Mouse (Mus musculus) thymus, adult 2 months (tissue): ENCODE data around the gene Smg8. TPM values are rescaled to one million over a fixed set of nuclear protein-coding genes. Genes with fewer than 3 reads are reported as not detected.

ENCODE experiments used
- DNase-seq: peaks from one replicate; pipeline ENCODE4 v3.0.0; 2021
- H3K27ac ChIP-seq: fragments of 200-500 bp; 2 replicates; pipeline ENCODE4 v1.5.1; 2012; ENCODE audit warnings: low read length, control low read depth; ENCODE audit not compliant: control insufficient read depth, insufficient read depth
- H3K27me3 ChIP-seq: fragments of 200-500 bp; 2 replicates; pipeline ENCODE4 v1.6.1; 2012; ENCODE audit warnings: mild to moderate bottlenecking, low read length, moderate library complexity, mixed read lengths; ENCODE audit not compliant: control insufficient read depth, insufficient read depth
- H3K36me3 ChIP-seq: fragments of 200-500 bp; 2 replicates; pipeline ENCODE4 v1.6.1; 2012; ENCODE audit warnings: mild to moderate bottlenecking, low read length, moderate library complexity; ENCODE audit not compliant: control insufficient read depth, insufficient read depth
- H3K4me1 ChIP-seq: fragments of 200-500 bp; replicated peaks from 2 replicates; pipeline ENCODE4 v1.6.1; 2012; ENCODE audit warnings: low read length; ENCODE audit not compliant: control insufficient read depth, insufficient read depth
- H3K4me3 ChIP-seq: fragments of 200-500 bp; 2 replicates; pipeline ENCODE4 v1.5.1; 2012; ENCODE audit warnings: mild to moderate bottlenecking, low read length, control low read depth, moderate library complexity; ENCODE audit not compliant: control insufficient read depth, insufficient read depth
- CTCF ChIP-seq: fragments of 200-500 bp; IDR thresholded peaks from 2 replicates; pipeline ENCODE4 v1.5.1; 2012; ENCODE audit warnings: mild to moderate bottlenecking, control low read depth, low read length, moderate library complexity, borderline replicate concordance; ENCODE audit not compliant: control insufficient read depth, poor library complexity, insufficient read depth; ENCODE audit errors: extremely low read depth
- POLR2A ChIP-seq: fragments of 200-500 bp; IDR thresholded peaks from 2 replicates; pipeline ENCODE4 v1.6.1; 2012; ENCODE audit warnings: mild to moderate bottlenecking, low read length, control low read depth, moderate library complexity; ENCODE audit not compliant: control insufficient read depth, poor library complexity, insufficient read depth; ENCODE audit errors: extremely low read depth
- WGBS: fragments of 180-500 bp; shearing (Covaris S2); methylation state at CpG from one replicate; pipeline ENCODE4 v1.1.7; 2018; 5-methylcytosine and 5-hydroxymethylcytosine counted together
- polyA plus RNA-seq: library from polyadenylated mRNA; depleted of rRNA; stranded (reverse); fragments of >200 nt; gene quantifications from 2 replicates; pipeline ENCODE4 v1.2.3, GENCODE M21; 2012; rRNA removed

Smg8 gene
- 13.8 and 14.1 TPM in 2 replicates for polyA plus RNA-seq

DNA sequence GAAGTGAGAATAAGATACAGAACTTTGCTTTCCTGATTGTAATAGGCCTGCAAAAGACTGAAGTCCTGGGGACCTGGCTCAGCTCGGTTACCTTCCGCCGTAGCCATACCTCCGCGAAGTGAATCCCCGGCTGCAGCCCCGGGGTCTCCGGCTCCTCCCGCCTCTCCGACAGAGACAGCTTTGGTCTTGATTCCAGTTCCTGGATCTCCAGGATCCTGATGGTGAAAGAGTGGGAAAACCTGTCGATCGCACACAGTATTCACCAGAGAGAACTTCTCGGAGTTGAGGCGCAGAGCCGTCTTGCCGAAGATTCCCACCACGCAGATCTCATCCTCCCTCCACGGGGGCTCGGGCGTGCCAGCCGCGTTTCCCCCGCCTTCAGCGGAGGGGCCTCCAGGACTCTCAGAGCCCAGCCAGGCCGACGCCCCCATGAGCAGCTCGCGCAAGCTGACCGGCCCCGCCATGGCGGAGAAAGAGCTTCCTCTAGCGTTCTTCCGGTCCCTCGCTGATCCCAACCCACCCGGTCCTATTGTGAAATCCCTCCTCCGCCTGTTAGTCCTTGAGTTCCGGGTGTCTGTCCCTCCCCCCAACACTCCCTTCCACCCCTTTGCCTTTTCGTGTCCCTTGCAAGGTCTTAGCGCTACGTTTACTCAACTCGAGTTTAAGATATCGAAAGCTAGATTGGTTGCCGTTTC lies at the start of gene Smg8:
TSS of gene Smg8 (minus strand) at position 485 of the 695 bp plus-strand sequence.
- under 1% methylated on average over 43 of the region's 43 CpGs for WGBS
- H3K4me1 ChIP-seq, result peaks cover 13% of the 10 kb centered on the region
- H3K36me3 ChIP-seq, result peaks cover 6% of the 10 kb centered on the region
- DNase-seq, result peak; percentile 76
- no peak within 1 kb of the TSS for H3K27ac ChIP-seq
- peak; percentile 59; the same call in 1 of the 2 replicates for TF ChIP-seq POLR2A
- no peak; the same call in 1 of the 2 replicates for TF ChIP-seq CTCF
- H3K4me3 ChIP-seq, result peak within 1 kb of the TSS; percentile 81
- no peaks in the 10 kb centered on the region for H3K27me3 ChIP-seq

DNA sequence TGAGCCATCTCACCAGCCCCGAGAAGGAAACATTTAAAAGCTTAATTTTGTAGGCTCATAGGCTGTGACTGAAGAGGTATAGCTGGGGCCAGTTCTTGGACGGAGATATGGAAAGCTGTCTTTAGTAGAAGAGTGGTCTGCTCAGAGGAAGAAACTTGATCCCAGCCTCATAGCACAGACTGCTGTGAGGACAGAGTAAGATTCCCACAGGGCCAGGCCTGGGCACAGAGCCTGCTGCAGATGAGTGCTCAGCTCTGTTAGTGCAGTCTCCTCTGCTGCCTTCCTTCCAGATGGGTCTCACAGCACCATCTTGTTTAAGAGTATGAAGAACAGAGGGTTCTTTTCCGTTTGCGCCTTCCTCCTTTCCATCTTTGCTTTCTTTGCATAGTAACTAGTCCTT lies 49.7 kb upstream of the Smg8 start:
- 92% methylated on average over 4 of the region's 4 CpGs for WGBS
- Histone ChIP-seq H3K4me1 (no peaks in the 10 kb centered on the region), H3K4me3 (no peak overlapping the region), H3K36me3 (no peaks in the 10 kb centered on the region), H3K27ac (no peak overlapping the region), H3K27me3 (no peaks in the 10 kb centered on the region)
- no peak for DNase-seq
- no peak for TF ChIP-seq POLR2A
- TF ChIP-seq CTCF, result no peak

DNA sequence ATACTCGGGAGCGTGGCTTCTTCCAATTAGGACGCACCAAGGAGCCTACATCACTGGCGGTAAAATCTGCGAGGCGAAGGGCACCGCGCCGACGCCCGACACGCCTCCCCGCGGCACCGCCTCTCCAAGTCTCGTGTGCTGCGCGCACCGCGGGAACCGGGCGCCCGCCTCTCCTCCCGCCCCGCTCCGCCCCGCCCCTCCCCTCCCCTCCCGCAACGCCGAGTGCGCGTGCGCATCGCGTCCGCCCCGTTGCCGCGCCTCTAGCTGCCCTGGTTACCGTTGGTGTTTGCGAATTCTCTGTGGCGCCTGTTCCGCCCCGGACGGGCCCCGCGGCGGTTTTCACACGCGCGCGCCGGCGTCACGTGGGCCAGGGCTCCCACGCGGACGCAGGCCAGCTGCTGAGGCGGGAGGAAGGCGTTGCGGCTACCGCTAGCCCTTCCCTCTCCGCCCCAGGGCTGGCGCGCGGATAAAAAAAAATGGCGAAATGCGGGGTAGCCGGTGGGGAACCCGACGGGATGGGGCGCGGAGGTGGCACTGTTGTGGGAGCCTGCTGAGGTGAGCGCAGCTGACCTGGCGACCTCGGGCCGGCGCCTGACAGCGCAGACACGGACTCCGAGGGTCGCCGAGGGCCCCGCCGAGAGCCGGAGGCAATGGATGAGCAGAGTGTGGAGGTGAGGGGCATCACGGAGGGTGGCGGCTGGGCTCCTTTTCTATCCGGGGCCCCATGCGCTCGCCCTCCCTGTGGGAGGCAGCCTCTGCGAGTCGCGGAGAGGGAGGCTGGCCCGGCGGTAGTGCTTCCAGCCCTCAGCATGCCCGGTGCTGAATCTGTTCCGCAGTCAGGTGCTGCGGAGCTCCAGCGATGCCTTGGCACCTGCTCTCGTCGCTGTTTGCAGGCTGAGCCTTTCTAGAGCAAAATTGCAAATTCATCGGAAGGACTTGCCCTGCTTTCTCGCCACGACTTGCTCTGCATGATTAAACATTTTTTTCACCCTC lies 40.5 kb upstream of the Smg8 start, which contains the start of gene Trim37:
TSS of gene Trim37 (plus strand) at position 254 of the 993 bp plus-strand sequence.
- H3K4me3 ChIP-seq, result peak within 1 kb of the TSS; percentile 77
- peak within 1 kb of the TSS; percentile 11 for H3K27ac ChIP-seq
- under 1% methylated on average over 103 of the region's 105 CpGs for WGBS
- peak; percentile 81 for DNase-seq
- TF ChIP-seq CTCF (peak; percentile 49; the same call in 1 of the 2 replicates), POLR2A (no peak)
- H3K27me3 ChIP-seq, result no peaks in the 10 kb centered on the region
- peaks cover 14% of the 10 kb centered on the region for H3K36me3 ChIP-seq
- 0 out of 2 replicates have a peak, but pooled peaks cover 2% of the 10 kb centered on the region for H3K4me1 ChIP-seq

DNA sequence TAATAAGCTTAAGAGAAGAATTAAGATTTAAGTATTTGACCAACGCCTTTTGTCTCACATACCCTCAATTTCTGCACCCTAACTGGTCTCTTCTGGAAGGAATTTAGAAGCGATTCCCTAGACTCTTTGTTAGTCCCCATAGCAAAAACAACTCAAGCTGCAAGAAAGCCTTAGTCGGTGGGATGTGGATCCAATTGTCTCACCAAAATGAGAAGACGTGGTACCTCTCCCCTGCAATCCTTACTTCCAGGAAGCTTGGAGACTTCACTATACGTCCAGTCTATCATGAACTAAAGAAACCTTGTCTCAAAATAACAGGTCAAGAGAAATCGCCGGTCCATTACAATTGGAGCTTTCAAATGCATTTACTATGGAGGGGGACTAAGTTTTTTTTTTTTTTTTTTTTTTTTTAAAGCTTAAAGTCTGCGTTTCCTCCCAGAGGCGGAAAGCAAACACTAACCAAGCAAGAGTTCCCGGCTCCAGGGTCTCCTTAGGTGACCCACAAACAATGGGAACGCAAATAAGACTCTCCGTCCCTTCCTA lies 39.8 kb upstream of the Smg8 start:
- TF ChIP-seq CTCF, result no peak
- TF ChIP-seq POLR2A, result no peak
- no peaks in the 10 kb centered on the region for H3K27me3 ChIP-seq
- no peak for DNase-seq
- peaks cover 20% of the 10 kb centered on the region for H3K36me3 ChIP-seq
- H3K4me3 ChIP-seq, result peak overlapping the region; percentile 77
- H3K4me1 ChIP-seq, result 0 out of 2 replicates have a peak, but pooled peaks cover 2% of the 10 kb centered on the region
- H3K27ac ChIP-seq, result no peak overlapping the region; the same call in 1 of the 2 replicates
- 7% methylated on average over 12 of the region's 12 CpGs for WGBS

DNA sequence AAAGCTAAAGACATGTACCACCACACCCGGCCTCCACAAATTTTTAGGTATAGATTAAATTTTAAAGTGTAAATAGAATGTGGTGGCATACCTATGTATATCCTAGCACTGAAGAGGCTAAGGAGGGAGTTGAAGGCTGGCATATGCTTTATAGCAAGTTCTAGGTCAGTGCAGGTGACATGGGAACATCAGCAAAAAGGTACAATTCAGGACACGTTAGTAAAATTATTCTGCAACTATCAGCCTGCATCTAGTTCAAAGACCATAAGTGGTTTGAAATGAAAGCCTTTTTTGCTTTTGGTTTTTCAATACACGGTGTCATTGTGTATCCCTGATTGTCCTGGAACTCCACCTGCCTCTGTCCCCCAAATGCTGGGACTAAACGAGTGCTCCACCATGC lies 39.0 kb upstream of the Smg8 start:
- H3K4me1 ChIP-seq, result 0 out of 2 replicates have a peak, but pooled peaks cover 2% of the 10 kb centered on the region
- WGBS, result 84% methylated on average over 4 of the region's 4 CpGs
- no peak overlapping the region for H3K4me3 ChIP-seq
- no peak overlapping the region for H3K27ac ChIP-seq
- H3K27me3 ChIP-seq, result no peaks in the 10 kb centered on the region
- no peak for TF ChIP-seq CTCF
- TF ChIP-seq POLR2A, result no peak
- DNase-seq, result no peak
- peaks cover 22% of the 10 kb centered on the region for H3K36me3 ChIP-seq

DNA sequence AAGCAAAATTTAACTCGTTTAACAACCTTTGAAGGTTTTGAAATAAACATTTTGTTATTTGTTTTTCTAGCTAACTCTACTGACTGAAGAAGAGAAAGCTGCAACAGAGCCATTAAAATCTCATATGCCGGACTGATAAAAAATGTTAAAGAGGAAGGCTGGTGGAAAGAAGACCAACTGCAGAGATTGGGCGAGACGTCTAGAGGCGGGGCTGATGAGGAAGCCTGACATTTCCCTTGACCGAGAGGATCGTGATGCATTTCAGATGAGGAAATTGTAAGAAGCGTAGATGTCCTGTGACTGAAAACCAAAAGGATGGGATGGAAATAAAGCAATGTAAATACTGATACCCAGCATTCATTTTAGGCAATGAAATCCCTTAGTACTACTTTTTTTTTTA lies 35.3 kb upstream of the Smg8 start:
- TF ChIP-seq POLR2A, result no peak
- TF ChIP-seq CTCF, result no peak
- no peak overlapping the region for H3K4me3 ChIP-seq
- H3K27me3 ChIP-seq, result no peaks in the 10 kb centered on the region
- no peak overlapping the region for H3K27ac ChIP-seq
- H3K4me1 ChIP-seq, result no peaks in the 10 kb centered on the region
- no peak for DNase-seq
- H3K36me3 ChIP-seq, result peaks cover 47% of the 10 kb centered on the region
- 93% methylated on average over 8 of the region's 8 CpGs for WGBS
